Comparison of ENCODE assay signal across 8 mouse cellular contexts in genomic region chr2:45117087-45117561, GRCm38 (mm10). TPM values are rescaled to one million over a fixed set of nuclear protein-coding genes. Genes with fewer than 3 reads are reported as not detected.
DNase-seq lines count a peak whose midpoint lies in the region; ATAC-seq and TF ChIP-seq lines count a peak whose summit lies in the region.

Gene Zeb2 (minus strand): TSS chr2:45117395.

- H3K4me2 ChIP-seq in forebrain, embryonic 12.5 days: peak within 1 kb of the TSS; percentile 72
- H3K4me2 ChIP-seq in heart, embryonic 16.5 days (ENCODE audit: low read depth, low read length): peak within 1 kb of the TSS; percentile 92
- H3K4me2 ChIP-seq in liver, postnatal 0 days (ENCODE audit: low read depth, low read length): peak within 1 kb of the TSS; percentile 98
- peak within 1 kb of the TSS; percentile 73 for H3K4me2 ChIP-seq in neural tube, embryonic 12.5 days (replicated peaks)

- peak within 1 kb of the TSS; percentile 91 for H3K27ac ChIP-seq in forebrain, embryonic 12.5 days
- H3K27ac ChIP-seq in heart, embryonic 16.5 days (ENCODE audit: low read length): peak within 1 kb of the TSS; percentile 64
- peak within 1 kb of the TSS; percentile 74 for H3K27ac ChIP-seq in liver, postnatal 0 days (ENCODE audit: low read depth)
- H3K27ac ChIP-seq in neural tube, embryonic 12.5 days: peak within 1 kb of the TSS; percentile 72

- H3K4me3 ChIP-seq in C2C12 (ENCODE audit: insufficient read depth, poor library complexity, severe bottlenecking): peak within 1 kb of the TSS; percentile 48
- peak within 1 kb of the TSS; percentile 60 for H3K4me3 ChIP-seq in forebrain, embryonic 12.5 days (replicated peaks)
- H3K4me3 ChIP-seq in heart, embryonic 16.5 days (ENCODE audit: low read length): peak within 1 kb of the TSS; percentile 67
- H3K4me3 ChIP-seq in liver, postnatal 0 days (ENCODE audit: low read depth, low read length): peak within 1 kb of the TSS; percentile 69
- peak within 1 kb of the TSS; percentile 56 for H3K4me3 ChIP-seq in neural tube, embryonic 12.5 days

- H3K9me3 ChIP-seq in forebrain, embryonic 12.5 days: no peaks in the 10 kb centered on the region
- H3K9me3 ChIP-seq in heart, embryonic 16.5 days (replicated peaks; ENCODE audit: control insufficient read depth, low read length): no peaks in the 10 kb centered on the region
- H3K9me3 ChIP-seq in liver, postnatal 0 days (ENCODE audit: low read length): no peaks in the 10 kb centered on the region
- no peaks in the 10 kb centered on the region for H3K9me3 ChIP-seq in neural tube, embryonic 12.5 days

- no peak for TF ChIP-seq EP300 in liver, postnatal 0 days (IDR thresholded peaks at IDR 0.05; ENCODE audit: low read depth)

- WGBS in forebrain, embryonic 12.5 days: 0% methylated on average over 28 of the region's 39 CpGs
- WGBS in heart, embryonic 16.5 days: under 1% methylated on average over 36 of the region's 39 CpGs
- 0% methylated on average over 32 of the region's 39 CpGs for WGBS in liver, postnatal 0 days (ENCODE audit: insufficient replicate concordance)
- WGBS in neural tube, embryonic 12.5 days: 1% methylated on average over 31 of the region's 39 CpGs

- TF ChIP-seq CTCF in C2C12 (IDR thresholded peaks at IDR 0.05; ENCODE audit: control insufficient read depth, insufficient read depth, insufficient read length): no peak
- no peak for TF ChIP-seq CTCF in liver, postnatal 0 days (IDR thresholded peaks at IDR 0.05; ENCODE audit: low read depth)

- peak within 1 kb of the TSS; percentile 70 for H3ac ChIP-seq in C2C12 (ENCODE audit: control insufficient read depth, insufficient read length, low read depth)

- no peaks in the 10 kb centered on the region for H3K36me3 ChIP-seq in C2C12 (ENCODE audit: control insufficient read depth, insufficient read depth)
- no peaks in the 10 kb centered on the region for H3K36me3 ChIP-seq in forebrain, embryonic 12.5 days (replicated peaks)
- no peaks in the 10 kb centered on the region for H3K36me3 ChIP-seq in heart, embryonic 16.5 days (ENCODE audit: control insufficient read depth, insufficient read depth)
- no peaks in the 10 kb centered on the region for H3K36me3 ChIP-seq in liver, postnatal 0 days (replicated peaks; ENCODE audit: insufficient read depth, low read length)
- H3K36me3 ChIP-seq in neural tube, embryonic 12.5 days: no peaks in the 10 kb centered on the region

- DNase-seq in adrenal gland, adult 2 months: peak; percentile 87
- DNase-seq in kidney, postnatal 25 days: peak; percentile 65 to 84
- DNase-seq in liver, postnatal 0 days: peak; percentile 67
- peak; percentile 27 to 33 for DNase-seq in thymus, adult 18-20 months

- H3K4me1 ChIP-seq in forebrain, embryonic 12.5 days: peaks cover 31% of the 10 kb centered on the region
- H3K4me1 ChIP-seq in heart, embryonic 16.5 days (ENCODE audit: control insufficient read depth, insufficient read depth, low read length): peaks cover 4% of the 10 kb centered on the region; the same call in 1 of the 2 replicates
- peaks cover 10% of the 10 kb centered on the region; the same call in 1 of the 2 replicates for H3K4me1 ChIP-seq in liver, postnatal 0 days (ENCODE audit: insufficient read depth)
- H3K4me1 ChIP-seq in neural tube, embryonic 12.5 days: peaks cover 24% of the 10 kb centered on the region

- H3K27me3 ChIP-seq in C2C12 (ENCODE audit: control insufficient read depth, insufficient read depth, insufficient read length): no peaks in the 10 kb centered on the region
- H3K27me3 ChIP-seq in forebrain, embryonic 12.5 days: no peaks in the 10 kb centered on the region
- no peaks in the 10 kb centered on the region for H3K27me3 ChIP-seq in heart, embryonic 16.5 days (ENCODE audit: control insufficient read depth, insufficient read depth, low read length)
- 0 out of 2 replicates have a peak, but pooled peaks cover 13% of the 10 kb centered on the region for H3K27me3 ChIP-seq in liver, postnatal 0 days (ENCODE audit: insufficient read depth, low read length)
- H3K27me3 ChIP-seq in neural tube, embryonic 12.5 days (replicated peaks): no peaks in the 10 kb centered on the region

- H3K79me2 ChIP-seq in C2C12 (ENCODE audit: control insufficient read depth, insufficient read depth): peaks cover 5% of the 10 kb centered on the region

- ATAC-seq in forebrain, embryonic 12.5 days (ENCODE audit: low FRiP score): peak; percentile 82
- ATAC-seq in heart, embryonic 16.5 days (replicated peaks; ENCODE audit: extremely low read depth, insufficient read depth, low FRiP score): peak; percentile 76
- ATAC-seq in liver, postnatal 0 days: peak; percentile 44
- ATAC-seq in neural tube, embryonic 12.5 days (ENCODE audit: low FRiP score, low read depth): peak; percentile 72

- H3K79me3 ChIP-seq in C2C12 (ENCODE audit: low read depth): no peaks in the 10 kb centered on the region

- H3K9ac ChIP-seq in forebrain, embryonic 12.5 days: peak within 1 kb of the TSS; percentile 74
- H3K9ac ChIP-seq in heart, embryonic 16.5 days (ENCODE audit: low read length): peak within 1 kb of the TSS; percentile 68
- H3K9ac ChIP-seq in liver, postnatal 0 days (replicated peaks): peak within 1 kb of the TSS; percentile 66
- H3K9ac ChIP-seq in neural tube, embryonic 12.5 days: peak within 1 kb of the TSS; percentile 66

TF ChIP-seq in C2C12, 6 proteins besides CTCF, POLR2A, EP300 and RAD21:
- no peak for TF ChIP-seq MYOD1 (IDR thresholded peaks at IDR 0.05; ENCODE audit: control insufficient read depth, insufficient read length, low read depth)
- no peak for TF ChIP-seq CEBPB (IDR thresholded peaks at IDR 0.05; ENCODE audit: low read depth)
- no peak for TF ChIP-seq FOSL1 (IDR thresholded peaks at IDR 0.05; ENCODE audit: insufficient read depth, low read length, poor library complexity, severe bottlenecking)
- TF ChIP-seq MAX (IDR thresholded peaks at IDR 0.05): no peak
- TF ChIP-seq USF1 (IDR thresholded peaks at IDR 0.05; ENCODE audit: low read depth): no peak
- TF ChIP-seq MYOG (IDR thresholded peaks at IDR 0.05; ENCODE audit: control insufficient read depth, extremely low read depth, insufficient read length): no peak

RNA-seq across cellular contexts. Expression of gene Zeb2, which starts in this region (rescaled TPM):
- polyA plus RNA-seq in C2C12 (2012; fragmentation: generic; extraction: Trizol): 9.8 TPM
- total RNA-seq in adrenal gland, adult 2 months (2021): 100 to 1,000 TPM; 162 to 223 TPM
- polyA plus RNA-seq in adrenal gland, adult 2 months (2012; rRNA removed): 9.8 and 12.4 TPM in 2 replicates
- 63.3 and 74.3 TPM in 2 replicates for polyA plus RNA-seq in forebrain, embryonic 12.5 days (2016; fragmentation: Nextera tagmentation; extraction: Ambion mirVana)
- 19.9 and 25.2 TPM in 2 replicates for polyA plus RNA-seq in heart, embryonic 16.5 days (2015; fragmentation: Nextera tagmentation; extraction: Ambion mirVana)
- 8.1 and 8.8 TPM in 2 replicates for polyA plus RNA-seq in liver, postnatal 0 days (2015; fragmentation: Nextera tagmentation; extraction: Ambion mirVana)
- 55.6 and 58.7 TPM in 2 replicates for polyA plus RNA-seq in neural tube, embryonic 12.5 days (2016; fragmentation: Nextera tagmentation; extraction: Ambion mirVana)

Comparison
In these comparisons a context has a peak if more than half of its experiments do, and no peak if none do; other contexts are left out.
1. Peak in every context shown above with its lines: DNase-seq, ATAC-seq, H3K4me3 ChIP-seq and H3K27ac ChIP-seq.
2. DNase-seq: peak in every context shown above with its lines; median percentile 87 in adrenal gland, adult 2 months; 74 in kidney, postnatal 25 days; 67 in liver, postnatal 0 days; 30 in thymus, adult 18-20 months.